Mouse (Mus musculus): Measurements from ENCODE around the gene Col6a5. TPM values are rescaled to one million over a fixed set of nuclear protein-coding genes. Genes with fewer than 3 reads are reported as not detected.

Col6a5 gene
- polyA plus RNA-seq, 1 experiment, result not detected

GRCm38 (mm10) chr9:105933816-105934215 lies 26.6 kb downstream of the Col6a5 start:
- TF ChIP-seq GATA1 (IDR thresholded peaks at IDR 0.05; ENCODE audit: low read length), result no peak

DNA sequence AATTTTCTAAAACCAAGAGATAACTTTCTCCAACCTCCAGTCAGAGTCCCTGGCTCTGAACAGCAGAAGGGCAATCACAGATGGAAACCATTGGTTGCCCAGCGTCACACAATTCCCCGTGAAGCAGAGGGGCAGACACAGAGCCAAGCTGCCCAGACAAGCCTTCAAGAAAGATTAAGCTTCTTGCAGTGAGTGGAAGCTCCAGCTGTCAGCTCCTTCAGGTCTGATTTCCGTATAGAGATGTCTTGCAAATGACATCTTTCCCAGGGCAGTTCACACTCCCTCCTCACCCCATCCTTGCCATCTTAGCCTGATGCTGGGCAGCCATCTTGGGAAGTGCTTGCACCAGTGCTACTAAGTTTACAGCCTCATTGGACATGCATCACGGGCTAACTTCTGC lies 31.2 kb downstream of the Col6a5 start:
- no peak for TF ChIP-seq GATA1 (IDR thresholded peaks at IDR 0.05; ENCODE audit: low read length)

GRCm38 (mm10) chr9:105928406-105929071 lies 31.9 kb downstream of the Col6a5 start:
- TF ChIP-seq GATA1 (IDR thresholded peaks at IDR 0.05; ENCODE audit: low read length), result no peak

GRCm38 (mm10) chr9:105923659-105924058 lies 36.8 kb downstream of the Col6a5 start:
- no peak for TF ChIP-seq GATA1 (IDR thresholded peaks at IDR 0.05; ENCODE audit: low read length)

- no peak for TF ChIP-seq GATA1 (IDR thresholded peaks at IDR 0.05; ENCODE audit: low read length)
These were observed 45.3 kb downstream of the Col6a5 start for GRCm38 (mm10) chr9:105915186-105915585.

DNA sequence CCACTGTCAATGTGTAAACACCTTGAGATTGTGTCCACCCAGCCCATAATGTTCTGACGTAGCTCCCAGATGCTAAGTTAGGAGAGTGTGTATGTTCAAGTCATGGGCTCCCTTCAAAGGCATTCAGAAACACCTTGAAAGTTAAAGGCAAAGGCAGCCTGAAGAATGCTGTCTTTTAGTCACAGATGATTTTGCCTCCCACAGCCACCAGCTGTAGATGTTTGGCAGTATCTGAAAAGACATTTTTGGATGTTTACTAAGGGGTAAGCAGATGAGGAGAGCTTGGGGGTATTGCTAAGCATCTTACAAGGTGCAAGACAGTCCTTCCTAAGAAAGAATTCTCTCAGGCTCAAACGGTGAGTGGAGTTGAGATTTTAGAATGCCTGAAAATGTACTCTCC lies 50.3 kb downstream of the Col6a5 start:
- no peak for TF ChIP-seq GATA1 (IDR thresholded peaks at IDR 0.05; ENCODE audit: low read length)

DNA sequence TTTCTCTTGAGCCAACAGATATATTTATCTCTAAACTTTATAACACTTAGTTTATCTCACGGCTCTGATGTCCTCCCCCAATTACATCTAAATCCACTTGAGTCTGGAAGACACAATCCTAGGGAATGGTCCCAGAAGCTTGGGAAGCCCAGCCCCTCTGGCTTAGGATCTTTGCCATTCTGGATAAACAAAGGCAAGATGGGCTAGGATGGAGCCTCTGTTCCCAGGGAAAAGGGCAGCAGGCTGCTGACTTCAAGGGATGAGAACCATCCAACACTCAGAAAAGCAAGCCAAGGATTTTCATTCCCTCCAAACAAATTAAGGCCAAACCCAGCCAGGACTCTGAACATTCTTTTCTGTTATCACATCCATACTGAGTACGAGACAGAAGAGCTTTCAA lies 51.1 kb downstream of the Col6a5 start:
- no peak for TF ChIP-seq GATA1 (IDR thresholded peaks at IDR 0.05; ENCODE audit: low read length)

- no peak for TF ChIP-seq GATA1 (IDR thresholded peaks at IDR 0.05; ENCODE audit: low read length)
These were observed 53.0 kb downstream of the Col6a5 start for GRCm38 (mm10) chr9:105907411-105907810.

GRCm38 (mm10) chr9:105887521-105887920 lies 72.9 kb downstream of the Col6a5 start:
- no peak for TF ChIP-seq GATA1 (IDR thresholded peaks at IDR 0.05; ENCODE audit: low read length)

GRCm38 (mm10) chr9:105884656-105885430 lies 75.6 kb downstream of the Col6a5 start:
- TF ChIP-seq GATA1 (IDR thresholded peaks at IDR 0.05; ENCODE audit: low read length), result no peak

- no peak for TF ChIP-seq GATA1 (IDR thresholded peaks at IDR 0.05; ENCODE audit: low read length)
These were observed 79.7 kb downstream of the Col6a5 start for GRCm38 (mm10) chr9:105880743-105881142.

DNA sequence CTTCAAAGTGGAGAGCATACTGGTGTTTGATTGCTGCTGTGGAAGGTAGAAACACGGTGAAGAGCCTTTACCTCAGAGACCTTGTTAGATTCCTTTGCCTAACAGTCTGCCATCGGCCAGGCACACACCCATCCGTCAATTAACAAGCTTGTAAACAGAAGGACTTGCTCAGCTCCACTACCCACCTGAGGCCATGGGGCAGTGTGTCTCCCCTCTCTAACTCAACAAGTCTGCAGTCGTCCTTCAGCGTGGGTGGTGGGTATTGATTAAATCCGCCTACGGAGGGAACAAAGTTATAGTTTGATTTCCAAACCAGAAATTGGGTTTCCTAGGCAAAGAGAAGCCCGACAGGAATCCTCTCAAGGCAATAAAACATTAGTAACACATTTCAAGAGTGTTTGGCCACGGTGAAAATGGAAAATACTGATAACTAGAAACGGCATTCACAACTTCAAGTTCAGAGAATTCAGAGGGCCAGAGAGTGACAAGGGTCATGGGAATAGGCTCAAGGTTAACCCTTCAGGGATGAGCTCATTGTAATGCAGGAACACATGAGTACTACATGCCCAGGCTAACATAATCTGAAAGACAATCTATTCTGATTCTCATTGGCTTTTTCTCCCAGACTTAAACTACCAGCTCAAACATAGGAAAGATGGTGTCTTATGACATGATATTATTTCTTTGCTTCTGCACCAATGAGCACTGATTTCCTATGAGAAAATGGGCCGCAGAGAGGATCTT lies 81.9 kb downstream of the Col6a5 start:
- no peak for TF ChIP-seq GATA1 (IDR thresholded peaks at IDR 0.05; ENCODE audit: low read length)

DNA sequence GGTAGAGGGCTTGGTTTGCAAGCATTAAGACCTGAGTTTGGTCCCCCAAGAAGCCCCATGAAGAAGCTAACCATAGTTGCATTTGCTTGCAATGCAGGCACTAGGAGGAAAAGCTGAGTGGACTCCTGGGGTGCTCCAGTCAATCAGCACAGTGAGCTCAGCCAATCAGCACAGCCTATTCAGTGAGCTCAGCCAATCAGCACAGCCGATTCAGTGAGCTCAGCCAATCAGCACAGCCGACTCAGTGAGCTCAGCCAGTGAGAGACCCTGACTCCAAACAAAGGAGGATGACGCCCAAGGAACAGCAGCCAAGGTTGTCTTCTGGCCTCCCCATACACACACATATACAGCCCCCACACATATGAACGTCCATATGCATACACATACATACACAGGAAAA lies 84.3 kb downstream of the Col6a5 start:
- TF ChIP-seq GATA1 (IDR thresholded peaks at IDR 0.05; ENCODE audit: low read length), result no peak

GRCm38 (mm10) chr9:105871643-105872042 lies 88.8 kb downstream of the Col6a5 start:
- TF ChIP-seq GATA1 (IDR thresholded peaks at IDR 0.05; ENCODE audit: low read length), result no peak

GRCm38 (mm10) chr9:105857773-105858172 lies 102.7 kb downstream of the Col6a5 start:
- TF ChIP-seq GATA1 (IDR thresholded peaks at IDR 0.05; ENCODE audit: low read length), result no peak

DNA sequence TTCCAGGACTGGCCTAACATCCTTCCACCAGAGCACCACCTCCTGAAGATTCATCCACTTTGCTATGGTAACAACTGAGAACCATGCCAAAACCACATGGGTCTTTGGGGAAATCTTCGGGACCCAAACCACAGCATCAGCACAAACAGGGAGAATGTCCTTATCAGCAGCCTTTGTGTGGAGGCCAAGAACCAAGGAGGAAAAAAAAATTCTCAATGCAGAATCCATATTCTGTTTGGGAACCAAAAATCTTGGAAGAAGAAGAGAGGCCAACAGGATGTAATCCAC lies 107.7 kb downstream of the Col6a5 start:
- TF ChIP-seq GATA1 (IDR thresholded peaks at IDR 0.05; ENCODE audit: low read length), result no peak
